Mouse (Mus musculus) intestine, postnatal 0 days (tissue): ENCODE results near the gene Adamts5. TPM values are rescaled to one million over a fixed set of nuclear protein-coding genes. Genes with fewer than 3 reads are reported as not detected.

ENCODE experiments used
- ATAC-seq: fragments of 200-750 bp; cut with Nextera tagmentation; 2 replicates; pipeline ENCODE4 v1.8.0; 2017; ENCODE audit warnings: mild to moderate bottlenecking, moderate TSS enrichment, moderate library complexity
- H3K27ac ChIP-seq: fragments of 300-500 bp; sonication (generic); 2 replicates; pipeline ENCODE4 v1.5.1; 2014; ENCODE audit warnings: mild to moderate bottlenecking, low read depth, low read length, moderate library complexity
- H3K27me3 ChIP-seq: fragments of 300-500 bp; sonication (generic); replicated peaks from 2 replicates; pipeline ENCODE4 v1.6.1; 2014; ENCODE audit warnings: low read length, mixed read lengths; ENCODE audit not compliant: control insufficient read depth, insufficient read depth
- H3K36me3 ChIP-seq: fragments of 300-500 bp; sonication (generic); 2 replicates; pipeline ENCODE4 v1.6.1; 2014; ENCODE audit warnings: mild to moderate bottlenecking, moderate library complexity; ENCODE audit not compliant: control insufficient read depth, insufficient read depth
- H3K4me1 ChIP-seq: fragments of 300-500 bp; sonication (generic); replicated peaks from 2 replicates; pipeline ENCODE4 v1.6.1; 2014; ENCODE audit warnings: antibody characterized with exemption, low read length, mixed read lengths; ENCODE audit not compliant: control insufficient read depth, insufficient read depth
- H3K4me2 ChIP-seq: fragments of 300-500 bp; sonication (generic); replicated peaks from 2 replicates; pipeline ENCODE4 v1.6.1; 2014; ENCODE audit warnings: low read depth, mild to moderate bottlenecking, moderate library complexity
- H3K4me3 ChIP-seq: fragments of 300-500 bp; sonication (generic); 2 replicates; pipeline ENCODE4 v1.5.1; 2014; ENCODE audit warnings: low read depth, low read length
- H3K9ac ChIP-seq: fragments of 300-500 bp; sonication (generic); 2 replicates; pipeline ENCODE4 v1.6.1; 2014; ENCODE audit warnings: mild to moderate bottlenecking, low read depth, low read length
- H3K9me3 ChIP-seq: fragments of 300-500 bp; sonication (generic); 2 replicates; pipeline ENCODE4 v1.6.1; 2016; ENCODE audit warnings: mixed run types; ENCODE audit not compliant: control insufficient read depth
- CTCF ChIP-seq: sonication (generic); IDR thresholded peaks from 2 replicates; pipeline ENCODE4 v1.5.1; 2016; ENCODE audit warnings: low read depth, mild to moderate bottlenecking, control low read depth, antibody characterized with exemption, moderate library complexity
- WGBS: fragments of 180-500 bp; shearing (Covaris S2); extraction: QIAGEN DNeasy Blood & Tissue Kit; methylation state at CpG from one replicate; pipeline ENCODE4 v1.1.7; 2014; 5-methylcytosine and 5-hydroxymethylcytosine counted together
- polyA plus RNA-seq: library from polyadenylated mRNA; unstranded; fragments of >200 nt; fragmentation: Nextera tagmentation; extraction: Ambion mirVana; gene quantifications from 2 replicates; pipeline ENCODE4 v1.2.1, GENCODE M21; 2015

The Adamts5 gene
- polyA plus RNA-seq, 1 experiment from 2014 or later = 1.2 TPM

GRCm38 (mm10) chr16:85889778-85890177 is 11.8 kb downstream of the Adamts5 start:
- Histone ChIP-seq H3K36me3 (no peaks in the 10 kb centered on the region), H3K4me2 (no peak overlapping the region), H3K27me3 (no peaks in the 10 kb centered on the region), H3K4me3 (no peak overlapping the region), H3K4me1 (no peaks in the 10 kb centered on the region), H3K27ac (no peak overlapping the region), H3K9ac (no peak overlapping the region), H3K9me3 (no peaks in the 10 kb centered on the region)
- ATAC-seq = no peak
- TF ChIP-seq CTCF = no peak
- 61% methylated on average over 5 of the region's 5 CpGs for WGBS

DNA sequence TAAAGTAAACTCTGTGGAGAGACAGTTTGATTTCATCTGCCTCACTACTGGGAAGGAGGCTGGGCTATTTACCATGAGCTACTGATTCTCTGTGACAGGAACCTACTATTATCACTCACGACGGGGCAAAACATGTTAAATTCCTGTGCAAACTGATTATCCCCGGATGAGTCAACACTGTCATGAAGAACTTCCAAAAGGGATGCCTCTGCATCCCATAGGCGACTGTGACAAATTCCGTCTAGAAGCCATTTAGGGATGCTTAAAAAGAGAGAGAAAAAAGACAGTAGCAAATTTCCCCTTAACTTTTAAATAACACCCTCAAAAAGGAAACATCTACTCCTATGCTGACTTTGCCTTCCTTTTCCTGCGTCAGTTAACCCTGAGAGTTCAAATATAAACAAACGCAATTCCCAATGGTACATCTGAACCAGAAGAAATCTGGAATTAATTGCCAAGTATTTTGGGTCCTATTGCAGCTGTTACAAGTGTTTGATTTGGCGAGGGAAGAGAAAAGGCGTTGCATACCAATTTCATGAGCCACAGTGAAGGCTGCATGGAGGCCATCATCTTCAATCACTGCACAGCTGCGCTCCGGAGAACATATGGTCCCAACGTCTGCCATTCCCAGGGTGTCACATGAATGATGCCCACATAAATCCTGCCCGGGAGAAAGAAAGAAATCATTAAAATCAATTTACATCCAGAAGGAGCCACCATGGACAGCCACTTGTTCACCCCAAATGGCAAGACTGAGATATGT is 14.2 kb downstream of the Adamts5 start:
- H3K4me3 ChIP-seq = no peak overlapping the region
- no peaks in the 10 kb centered on the region for H3K9me3 ChIP-seq
- no peak for ATAC-seq
- no peaks in the 10 kb centered on the region for H3K36me3 ChIP-seq
- no peak overlapping the region for H3K9ac ChIP-seq
- H3K4me2 ChIP-seq = no peak overlapping the region
- TF ChIP-seq CTCF = no peak
- H3K27me3 ChIP-seq = no peaks in the 10 kb centered on the region
- no peaks in the 10 kb centered on the region for H3K4me1 ChIP-seq
- 65% methylated on average over 13 of the region's 13 CpGs for WGBS
- H3K27ac ChIP-seq = no peak overlapping the region

- H3K36me3 ChIP-seq = no peaks in the 10 kb centered on the region
- H3K4me2 ChIP-seq = no peak overlapping the region
- H3K9me3 ChIP-seq = no peaks in the 10 kb centered on the region
- H3K27ac ChIP-seq = no peak overlapping the region
- H3K4me1 ChIP-seq = no peaks in the 10 kb centered on the region
- H3K27me3 ChIP-seq = no peaks in the 10 kb centered on the region
- no peak for TF ChIP-seq CTCF
- no peak for ATAC-seq
- WGBS = 88% methylated on average over 7 of the region's 7 CpGs
- H3K4me3 ChIP-seq = no peak overlapping the region
- no peak overlapping the region for H3K9ac ChIP-seq
Observed at GRCm38 (mm10) chr16:85879075-85879474, 22.6 kb downstream of the Adamts5 start.

GRCm38 (mm10) chr16:85874141-85874540 is 27.5 kb downstream of the Adamts5 start:
- H3K36me3 ChIP-seq = no peaks in the 10 kb centered on the region
- no peaks in the 10 kb centered on the region for H3K9me3 ChIP-seq
- no peak for TF ChIP-seq CTCF
- no peak for ATAC-seq
- no peaks in the 10 kb centered on the region for H3K4me1 ChIP-seq
- H3K4me2 ChIP-seq = no peak overlapping the region
- no peak overlapping the region for H3K9ac ChIP-seq
- no peak overlapping the region for H3K27ac ChIP-seq
- WGBS = 78% methylated on average over 3 of the region's 3 CpGs
- no peaks in the 10 kb centered on the region for H3K27me3 ChIP-seq
- H3K4me3 ChIP-seq = no peak overlapping the region

- no peak for TF ChIP-seq CTCF
- no peaks in the 10 kb centered on the region for H3K4me1 ChIP-seq
- no peak overlapping the region for H3K4me3 ChIP-seq
- H3K9ac ChIP-seq = no peak overlapping the region
- H3K4me2 ChIP-seq = no peak overlapping the region
- no peaks in the 10 kb centered on the region for H3K9me3 ChIP-seq
- H3K27me3 ChIP-seq = no peaks in the 10 kb centered on the region
- no peak overlapping the region for H3K27ac ChIP-seq
- ATAC-seq = no peak
- H3K36me3 ChIP-seq = no peaks in the 10 kb centered on the region
- whole genome bisulfite sequencing = 47% methylated on average over 2 of the region's 2 CpGs
Observed at GRCm38 (mm10) chr16:85871971-85872370, 29.7 kb downstream of the Adamts5 start.

GRCm38 (mm10) chr16:85871248-85871647 is 30.4 kb downstream of the Adamts5 start:
- Histone ChIP-seq H3K4me1 (no peaks in the 10 kb centered on the region), H3K9me3 (no peaks in the 10 kb centered on the region), H3K9ac (no peak overlapping the region), H3K4me2 (no peak overlapping the region), H3K27me3 (no peaks in the 10 kb centered on the region), H3K27ac (no peak overlapping the region), H3K4me3 (no peak overlapping the region), H3K36me3 (no peaks in the 10 kb centered on the region)
- ATAC-seq = no peak
- TF ChIP-seq CTCF = no peak
